Mouse (Mus musculus): ENCODE measurements around the gene Kif22. TPM values are rescaled to one million over a fixed set of nuclear protein-coding genes. Genes with fewer than 3 reads are reported as not detected.

Gene Kif22
- polyA plus RNA-seq, 1 experiment from 2014 or later, result 30.2 TPM

GRCm38 (mm10) chr7:127084794-127085193 is 42.5 kb upstream of the Kif22 start:
- DNase-seq, result no peak
- H3K27ac ChIP-seq (replicated peaks; ENCODE audit: low read depth, low read length), result no peak overlapping the region
- H3K4me3 ChIP-seq (replicated peaks; ENCODE audit: low read depth, low read length), result no peak overlapping the region
- no peak overlapping the region for H3K4me2 ChIP-seq (ENCODE audit: low read length)
- WGBS, result 76% methylated on average over 2 of the region's 2 CpGs
- no peak overlapping the region for H3K9ac ChIP-seq (replicated peaks; ENCODE audit: low read length)
- no peaks in the 10 kb centered on the region for H3K27me3 ChIP-seq (ENCODE audit: control insufficient read depth, insufficient read depth, low read length)
- H3K36me3 ChIP-seq (ENCODE audit: control insufficient read depth, insufficient read depth, low read length), result no peaks in the 10 kb centered on the region
- H3K4me1 ChIP-seq (ENCODE audit: control insufficient read depth, insufficient read depth, low read length), result 0 out of 2 replicates have a peak, but pooled peaks cover 4% of the 10 kb centered on the region
- no peaks in the 10 kb centered on the region for H3K9me3 ChIP-seq (ENCODE audit: control insufficient read depth, low read length)
- no peak for ATAC-seq (ENCODE audit: low FRiP score, low TSS enrichment)

- Histone ChIP-seq H3K4me1 (ENCODE audit: control insufficient read depth, insufficient read depth, low read length) (no peaks in the 10 kb centered on the region), H3K27ac (replicated peaks; ENCODE audit: low read depth, low read length) (no peak overlapping the region), H3K9ac (replicated peaks; ENCODE audit: low read length) (no peak overlapping the region), H3K4me3 (replicated peaks; ENCODE audit: low read depth, low read length) (no peak overlapping the region), H3K4me2 (ENCODE audit: low read length) (no peak overlapping the region), H3K36me3 (ENCODE audit: control insufficient read depth, insufficient read depth, low read length) (no peaks in the 10 kb centered on the region), H3K27me3 (ENCODE audit: control insufficient read depth, insufficient read depth, low read length) (no peaks in the 10 kb centered on the region), H3K9me3 (ENCODE audit: control insufficient read depth, low read length) (no peaks in the 10 kb centered on the region)
- WGBS, result 89% methylated on average over 4 of the region's 4 CpGs
- ATAC-seq (ENCODE audit: low FRiP score, low TSS enrichment) (no peak), DNase-seq (no peak)
Measured at GRCm38 (mm10) chr7:127083689-127084088, 41.4 kb upstream of the Kif22 start.

DNA sequence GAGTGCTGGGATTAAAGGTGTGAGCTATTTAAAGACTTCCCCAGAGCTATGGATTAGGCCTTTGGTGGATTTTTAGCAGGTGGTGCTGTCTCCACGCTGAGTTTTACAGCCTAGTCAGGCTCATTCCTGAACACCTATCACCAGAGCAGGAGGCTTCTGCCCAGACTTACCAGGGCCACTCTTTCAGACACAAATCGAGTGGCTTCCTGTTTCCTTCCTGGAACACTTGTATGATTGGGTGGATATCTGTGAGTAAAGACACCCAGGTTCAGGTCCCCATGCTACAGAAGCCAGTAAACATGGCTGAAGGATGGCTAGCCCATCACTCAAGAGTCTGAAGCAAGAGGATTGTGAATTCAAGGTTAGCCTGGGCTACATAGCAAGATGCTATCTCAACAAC is 40.7 kb upstream of the Kif22 start:
- no peaks in the 10 kb centered on the region for H3K27me3 ChIP-seq (ENCODE audit: control insufficient read depth, insufficient read depth, low read length)
- no peak overlapping the region for H3K4me2 ChIP-seq (ENCODE audit: low read length)
- no peak overlapping the region for H3K27ac ChIP-seq (replicated peaks; ENCODE audit: low read depth, low read length)
- no peaks in the 10 kb centered on the region for H3K4me1 ChIP-seq (ENCODE audit: control insufficient read depth, insufficient read depth, low read length)
- no peaks in the 10 kb centered on the region for H3K9me3 ChIP-seq (ENCODE audit: control insufficient read depth, low read length)
- ATAC-seq (ENCODE audit: low FRiP score, low TSS enrichment), result no peak
- no peak overlapping the region for H3K4me3 ChIP-seq (replicated peaks; ENCODE audit: low read depth, low read length)
- H3K9ac ChIP-seq (replicated peaks; ENCODE audit: low read length), result no peak overlapping the region
- no peak for DNase-seq
- WGBS, result 55% methylated on average over 2 of the region's 2 CpGs
- no peaks in the 10 kb centered on the region for H3K36me3 ChIP-seq (ENCODE audit: control insufficient read depth, insufficient read depth, low read length)

- no peak overlapping the region for H3K9ac ChIP-seq (replicated peaks; ENCODE audit: low read length)
- H3K9me3 ChIP-seq (ENCODE audit: control insufficient read depth, low read length), result no peaks in the 10 kb centered on the region
- ATAC-seq (ENCODE audit: low FRiP score, low TSS enrichment) (no peak), DNase-seq (no peak)
- no peak overlapping the region for H3K4me2 ChIP-seq (ENCODE audit: low read length)
- no peaks in the 10 kb centered on the region for H3K36me3 ChIP-seq (ENCODE audit: control insufficient read depth, insufficient read depth, low read length)
- H3K27me3 ChIP-seq (ENCODE audit: control insufficient read depth, insufficient read depth, low read length), result no peaks in the 10 kb centered on the region
- H3K27ac ChIP-seq (replicated peaks; ENCODE audit: low read depth, low read length), result no peak overlapping the region
- H3K4me1 ChIP-seq (ENCODE audit: control insufficient read depth, insufficient read depth, low read length), result no peaks in the 10 kb centered on the region
- no peak overlapping the region for H3K4me3 ChIP-seq (replicated peaks; ENCODE audit: low read depth, low read length)
- WGBS, result 86% methylated on average over 8 of the region's 8 CpGs
Measured at GRCm38 (mm10) chr7:127082271-127082670, 40.0 kb upstream of the Kif22 start.

DNA sequence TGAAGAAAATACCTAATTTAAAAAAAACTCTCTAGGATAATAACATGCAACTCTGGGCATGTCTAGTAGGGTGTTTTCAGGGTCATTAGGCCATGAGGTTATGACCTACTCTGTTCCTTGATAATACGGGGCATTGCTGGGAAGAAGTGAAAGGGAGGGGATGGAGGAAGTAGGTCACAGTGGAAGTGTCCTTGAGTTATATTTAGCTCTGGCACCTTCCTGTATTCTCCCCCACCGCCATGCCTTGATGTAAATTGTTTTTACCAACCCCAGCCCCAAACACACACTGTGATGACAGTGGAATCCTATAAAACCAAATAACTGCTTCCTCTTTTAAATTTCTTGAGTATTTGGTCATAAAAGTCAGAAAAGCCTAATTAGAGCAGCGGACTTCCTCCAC is 37.8 kb upstream of the Kif22 start:
- Histone ChIP-seq H3K4me2 (ENCODE audit: low read length) (no peak overlapping the region), H3K4me3 (replicated peaks; ENCODE audit: low read depth, low read length) (no peak overlapping the region), H3K36me3 (ENCODE audit: control insufficient read depth, insufficient read depth, low read length) (no peaks in the 10 kb centered on the region), H3K4me1 (ENCODE audit: control insufficient read depth, insufficient read depth, low read length) (no peaks in the 10 kb centered on the region), H3K9me3 (ENCODE audit: control insufficient read depth, low read length) (no peaks in the 10 kb centered on the region), H3K27ac (replicated peaks; ENCODE audit: low read depth, low read length) (no peak overlapping the region), H3K9ac (replicated peaks; ENCODE audit: low read length) (no peak overlapping the region), H3K27me3 (ENCODE audit: control insufficient read depth, insufficient read depth, low read length) (no peaks in the 10 kb centered on the region)
- ATAC-seq (ENCODE audit: low FRiP score, low TSS enrichment) (no peak), DNase-seq (no peak)
- 72% methylated on average over 3 of the region's 3 CpGs for WGBS

DNA sequence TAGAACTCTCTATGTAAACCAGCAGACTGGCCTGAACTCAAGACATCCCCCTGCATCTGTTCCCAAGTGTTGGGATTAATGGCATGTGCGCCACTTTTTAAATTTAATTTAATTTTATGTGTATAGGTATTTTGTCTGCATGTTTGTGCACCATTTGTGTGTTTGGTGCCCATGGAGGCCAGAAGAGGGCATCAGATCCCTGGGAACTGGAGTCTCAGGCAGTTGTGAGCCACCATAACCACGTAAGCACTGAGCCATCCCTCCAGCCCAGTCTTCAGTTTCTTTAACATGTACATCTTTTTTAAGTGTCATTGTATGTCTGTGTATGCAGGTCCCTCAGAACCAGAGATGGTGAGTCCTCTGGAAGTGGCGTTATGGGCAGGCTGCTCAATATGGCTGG is 35.4 kb upstream of the Kif22 start:
- no peak overlapping the region for H3K4me2 ChIP-seq (ENCODE audit: low read length)
- 89% methylated on average over 3 of the region's 3 CpGs for WGBS
- H3K4me3 ChIP-seq (replicated peaks; ENCODE audit: low read depth, low read length), result no peak overlapping the region
- no peaks in the 10 kb centered on the region for H3K27me3 ChIP-seq (ENCODE audit: control insufficient read depth, insufficient read depth, low read length)
- DNase-seq, result no peak
- H3K36me3 ChIP-seq (ENCODE audit: control insufficient read depth, insufficient read depth, low read length), result no peaks in the 10 kb centered on the region
- no peak overlapping the region for H3K27ac ChIP-seq (replicated peaks; ENCODE audit: low read depth, low read length)
- H3K9me3 ChIP-seq (ENCODE audit: control insufficient read depth, low read length), result no peaks in the 10 kb centered on the region
- no peak for ATAC-seq (ENCODE audit: low FRiP score, low TSS enrichment)
- H3K4me1 ChIP-seq (ENCODE audit: control insufficient read depth, insufficient read depth, low read length), result no peaks in the 10 kb centered on the region
- H3K9ac ChIP-seq (replicated peaks; ENCODE audit: low read length), result no peak overlapping the region

DNA sequence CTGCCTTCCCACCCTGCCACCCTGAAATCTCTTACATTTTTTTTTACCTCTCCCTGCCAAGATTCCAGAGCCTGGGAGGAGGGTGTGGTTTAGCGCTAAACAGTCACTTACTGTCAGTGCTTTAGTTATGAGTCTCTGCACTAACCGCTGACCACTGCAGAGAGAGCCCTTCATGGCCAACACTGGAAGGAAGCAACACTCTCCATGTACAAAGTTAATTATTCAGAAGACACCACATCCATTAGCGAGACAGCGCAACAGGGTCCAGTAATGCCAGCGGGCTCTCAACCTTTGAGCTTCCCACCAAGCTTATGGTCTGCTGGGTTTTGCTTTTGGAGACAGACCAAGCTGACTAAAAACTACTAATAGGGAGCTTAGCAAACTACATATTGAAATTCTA is 33.9 kb upstream of the Kif22 start:
- 92% methylated on average over 5 of the region's 5 CpGs for WGBS

DNA sequence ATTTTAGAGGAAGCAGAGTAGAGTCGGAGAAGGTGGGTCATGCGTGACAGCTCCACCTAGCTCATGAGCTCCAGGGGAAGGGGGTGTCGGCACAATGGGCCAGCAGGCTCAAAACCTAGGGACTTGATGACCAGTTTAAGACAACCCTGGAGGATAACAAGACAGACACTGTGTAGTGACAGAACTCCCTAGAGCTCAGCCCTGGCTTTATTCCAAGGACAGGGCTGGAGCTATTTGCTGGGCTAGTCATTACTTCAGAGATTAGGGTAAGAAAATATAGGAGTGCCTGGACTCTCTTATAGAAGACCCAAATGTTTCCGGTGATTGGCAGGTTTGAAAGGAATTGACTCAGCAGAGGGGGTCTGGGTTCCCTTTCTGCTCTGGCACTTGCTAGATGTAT is 30.9 kb upstream of the Kif22 start:
- H3K9me3 ChIP-seq (ENCODE audit: control insufficient read depth, low read length), result no peaks in the 10 kb centered on the region

More for the DNA sequence above, 33.9 kb upstream of the Kif22 start:
- Histone ChIP-seq H3K9ac (replicated peaks; ENCODE audit: low read length) (no peak overlapping the region), H3K4me1 (ENCODE audit: control insufficient read depth, insufficient read depth, low read length) (no peaks in the 10 kb centered on the region), H3K36me3 (ENCODE audit: control insufficient read depth, insufficient read depth, low read length) (no peaks in the 10 kb centered on the region), H3K27ac (replicated peaks; ENCODE audit: low read depth, low read length) (no peak overlapping the region), H3K4me3 (replicated peaks; ENCODE audit: low read depth, low read length) (no peak overlapping the region), H3K27me3 (ENCODE audit: control insufficient read depth, insufficient read depth, low read length) (no peaks in the 10 kb centered on the region), H3K4me2 (ENCODE audit: low read length) (no peak overlapping the region), H3K9me3 (ENCODE audit: control insufficient read depth, low read length) (no peaks in the 10 kb centered on the region)
- DNase-seq, result no peak
- no peak for ATAC-seq (ENCODE audit: low FRiP score, low TSS enrichment)

DNA sequence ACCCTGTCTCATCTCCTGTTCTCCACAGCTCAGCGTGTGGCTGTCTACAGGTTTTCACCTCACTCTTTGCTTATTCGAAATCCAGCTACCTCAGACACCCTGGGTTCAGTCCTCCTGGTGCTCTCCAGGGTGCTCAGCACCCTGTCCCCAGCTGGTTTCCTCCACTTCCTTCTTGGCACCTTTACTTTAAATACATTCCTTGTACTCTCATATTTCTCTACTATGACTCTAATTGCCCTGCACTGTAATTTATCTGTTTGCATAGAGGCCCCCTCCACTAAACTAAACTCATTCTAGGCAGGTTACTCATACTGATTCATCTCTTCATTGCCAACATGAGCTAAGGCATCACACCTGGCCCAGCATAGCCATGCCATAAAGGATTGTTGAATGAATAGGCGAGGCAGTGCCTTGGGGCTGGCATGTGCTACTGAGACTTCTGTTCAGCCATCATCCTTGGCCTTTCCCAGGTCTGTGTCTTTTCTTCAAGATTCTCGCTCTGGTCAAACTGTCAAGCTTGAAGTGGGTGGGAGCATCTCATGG is 28.7 kb upstream of the Kif22 start:
- no peak overlapping the region for H3K4me2 ChIP-seq (ENCODE audit: low read length)
- H3K27ac ChIP-seq (replicated peaks; ENCODE audit: low read depth, low read length), result no peak overlapping the region
- H3K36me3 ChIP-seq (ENCODE audit: control insufficient read depth, insufficient read depth, low read length), result no peaks in the 10 kb centered on the region
- no peaks in the 10 kb centered on the region for H3K9me3 ChIP-seq (ENCODE audit: control insufficient read depth, low read length)
- no peaks in the 10 kb centered on the region for H3K27me3 ChIP-seq (ENCODE audit: control insufficient read depth, insufficient read depth, low read length)
- H3K4me3 ChIP-seq (replicated peaks; ENCODE audit: low read depth, low read length), result no peak overlapping the region
- WGBS, result 71% methylated on average over 4 of the region's 4 CpGs
- DNase-seq (no peak), ATAC-seq (ENCODE audit: low FRiP score, low TSS enrichment) (no peak)
- no peaks in the 10 kb centered on the region for H3K4me1 ChIP-seq (ENCODE audit: control insufficient read depth, insufficient read depth, low read length)
- no peak overlapping the region for H3K9ac ChIP-seq (replicated peaks; ENCODE audit: low read length)

More for the DNA sequence above, 30.9 kb upstream of the Kif22 start:
- Histone ChIP-seq H3K9ac (replicated peaks; ENCODE audit: low read length) (no peak overlapping the region), H3K4me2 (ENCODE audit: low read length) (no peak overlapping the region), H3K4me3 (replicated peaks; ENCODE audit: low read depth, low read length) (no peak overlapping the region), H3K27ac (replicated peaks; ENCODE audit: low read depth, low read length) (no peak overlapping the region), H3K36me3 (ENCODE audit: control insufficient read depth, insufficient read depth, low read length) (no peaks in the 10 kb centered on the region), H3K27me3 (ENCODE audit: control insufficient read depth, insufficient read depth, low read length) (no peaks in the 10 kb centered on the region), H3K4me1 (ENCODE audit: control insufficient read depth, insufficient read depth, low read length) (no peaks in the 10 kb centered on the region)
- no peak for DNase-seq
- 84% methylated on average over 4 of the region's 4 CpGs for WGBS
- ATAC-seq (ENCODE audit: low FRiP score, low TSS enrichment), result no peak

Measured in midbrain, embryonic 14.5 days (tissue).